Mouse (Mus musculus) bone marrow, adult 2 months (tissue): ENCODE measurements around the gene Lepr.

Experiments used
- CTCF ChIP-seq: fragments of 200-500 bp; IDR thresholded peaks from 2 replicates; pipeline ENCODE4 v1.5.1; 2011; ENCODE audit warnings: low read length, control low read depth; ENCODE audit not compliant: control insufficient read depth, insufficient read depth
- POLR2A ChIP-seq: fragments of 200-500 bp; IDR thresholded peaks from 2 replicates; pipeline ENCODE4 v1.6.1; 2011; ENCODE audit warnings: low read depth, mild to moderate bottlenecking, control low read depth, low read length, borderline replicate concordance; ENCODE audit not compliant: control insufficient read depth

DNA sequence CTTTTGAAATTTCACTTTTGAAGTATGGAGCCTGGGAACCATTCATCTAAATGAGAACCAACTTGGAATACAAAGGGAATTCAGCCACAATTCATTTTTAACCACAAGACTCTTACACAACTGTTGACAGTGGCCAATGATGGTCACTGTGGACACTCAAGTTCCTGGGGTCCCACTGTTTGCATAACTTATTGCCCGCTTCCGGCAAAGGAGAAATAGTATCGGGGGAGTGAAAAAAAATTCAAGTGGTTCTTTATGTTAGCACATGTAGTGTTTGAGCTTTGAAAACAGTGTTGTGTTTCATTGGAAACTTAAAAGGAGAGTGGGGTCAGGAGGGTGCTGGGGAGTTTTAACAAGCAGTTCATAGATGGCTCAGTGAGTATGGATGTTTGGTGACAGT is 9.3 kb upstream of the Lepr start:
- TF ChIP-seq POLR2A (no peak), CTCF (no peak)
